Mouse (Mus musculus) left cerebral cortex, postnatal 25 days (tissue): ENCODE measurements at regions not wholly inside any gene's neighbourhood (a gene's known extent, or its start where the extent isn't known, plus 50 kb on each side); places are given as distances from the start of the nearest gene placed in this dataset.

ENCODE experiments used
- DNase-seq, 2 experiments: peaks; one replicate each; pipeline ENCODE4 v3.0.0; 2022; ENCODE audit warnings: low spot score in 2 of 2, mixed read lengths in 1 of 2
- intact Hi-C: fragments of 180-260 bp; cut with DNase I; formaldehyde crosslinking; loops from one replicate; pipeline ENCODE4 v1.15.1; 2025

GRCm38 (mm10) chr15:29199988-29200387, 972.4 kb upstream of the Ctnnd2 start:
- DNase-seq, result no peak

GRCm38 (mm10) chr15:29223667-29224066, 948.7 kb upstream of the Ctnnd2 start:
- peak in 1 of 2 experiments; percentile 42 for DNase-seq
- intact Hi-C loops, result no loop called here

More at GRCm38 (mm10) chr15:29199988-29200387, 972.4 kb upstream of the Ctnnd2 start:
- intact Hi-C loops, result no loop called here

- intact Hi-C loops, result no loop called here
- DNase-seq, result no peak
These were observed 945.5 kb upstream of the Ctnnd2 start for GRCm38 (mm10) chr15:29226889-29227288.

GRCm38 (mm10) chr15:29234635-29235034, 937.8 kb upstream of the Ctnnd2 start:
- DNase-seq, result no peak
- intact Hi-C loops, result no loop called here

- DNase-seq, result peak; percentile 4 to 69
- intact Hi-C loops, result no loop called here
These were observed 917.2 kb upstream of the Ctnnd2 start for GRCm38 (mm10) chr15:29255152-29255551.

DNA sequence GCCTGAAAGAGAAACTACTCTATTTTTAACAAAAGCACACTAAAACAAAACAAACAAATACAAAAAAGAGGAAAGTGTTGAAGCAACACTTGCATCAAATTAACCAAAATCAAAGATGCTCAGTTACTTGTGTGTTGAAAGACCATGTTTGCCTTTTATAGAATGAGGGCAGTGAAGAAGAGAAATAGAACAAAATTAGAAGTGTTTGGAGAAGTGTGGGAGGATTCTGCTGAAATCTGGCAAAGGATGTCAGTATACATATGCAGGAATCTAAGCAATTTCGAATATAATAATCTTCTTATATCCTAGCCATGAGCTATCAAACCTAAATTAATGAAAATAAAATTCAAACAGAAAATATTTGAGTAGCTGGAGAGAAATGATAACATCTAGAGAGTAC, 905.6 kb upstream of the Ctnnd2 start:
- DNase-seq, result peak in 1 of 2 experiments; percentile 49
- intact Hi-C loops, result no loop called here

- intact Hi-C loops, result no loop called here
- DNase-seq, result no peak
These were observed 875.9 kb upstream of the Ctnnd2 start for GRCm38 (mm10) chr15:29296454-29296853.
